Mouse (Mus musculus) heart, embryonic 10.5 days (tissue): ENCODE measurements around the gene Tex47. TPM values are rescaled to one million over a fixed set of nuclear protein-coding genes. Genes with fewer than 3 reads are reported as not detected.

ENCODE experiments used
- DNase-seq: peaks from one replicate; pipeline ENCODE4 v3.0.0-alpha.2; 2017; ENCODE audit warnings: low spot score
- H3K27ac ChIP-seq: fragments of 300-500 bp; sonication (generic); 2 replicates; pipeline ENCODE4 v1.5.1; 2016; ENCODE audit warnings: mild to moderate bottlenecking
- H3K27me3 ChIP-seq: fragments of 300-500 bp; sonication (generic); 2 replicates; pipeline ENCODE4 v1.6.1; 2016; ENCODE audit warnings: mild to moderate bottlenecking; ENCODE audit not compliant: poor library complexity, insufficient read depth, severe bottlenecking
- H3K36me3 ChIP-seq: fragments of 300-500 bp; sonication (generic); 2 replicates; pipeline ENCODE4 v1.6.1; 2016; ENCODE audit warnings: mild to moderate bottlenecking, moderate library complexity
- H3K4me1 ChIP-seq: fragments of 300-500 bp; sonication (generic); 2 replicates; pipeline ENCODE4 v1.6.1; 2016; ENCODE audit warnings: mild to moderate bottlenecking
- H3K4me3 ChIP-seq: fragments of 300-500 bp; sonication (generic); 2 replicates; pipeline ENCODE4 v1.5.1; 2016; ENCODE audit warnings: mild to moderate bottlenecking, moderate library complexity
- H3K9me3 ChIP-seq: fragments of 300-500 bp; sonication (generic); 2 replicates; pipeline ENCODE4 v1.6.1; 2016; ENCODE audit warnings: mild to moderate bottlenecking, moderate library complexity
- WGBS: fragments of 180-500 bp; shearing (Covaris S2); methylation state at CpG from one replicate; pipeline ENCODE4 v1.1.7; 2016; 5-methylcytosine and 5-hydroxymethylcytosine counted together
- polyA plus RNA-seq: library from polyadenylated mRNA; unstranded; fragments of >200 nt; fragmentation: Nextera tagmentation; extraction: Ambion mirVana; gene quantifications from 2 replicates; pipeline ENCODE4 v1.2.1, GENCODE M21; 2016

Tex47 gene
- 0.07 and 0.23 TPM in 2 replicates for polyA plus RNA-seq

DNA sequence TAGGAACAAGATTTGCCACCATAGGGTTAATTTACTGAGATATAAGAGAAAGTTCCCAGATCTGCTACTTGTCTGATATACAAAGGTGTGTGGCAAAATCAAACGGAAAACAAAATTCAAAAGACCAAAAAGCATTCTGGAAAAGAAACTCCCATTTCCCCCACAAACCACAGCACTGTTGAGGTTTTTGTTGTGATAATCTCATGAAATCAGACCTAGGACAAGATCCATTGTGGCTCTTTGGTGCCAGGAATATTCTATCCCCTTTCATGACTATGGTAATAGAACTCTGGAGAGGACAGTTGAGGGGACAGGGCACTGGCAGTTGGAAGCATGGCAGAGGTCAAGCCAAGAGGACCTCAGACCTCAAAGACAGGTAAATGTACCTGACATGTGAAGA is at the start of gene Tex47:
Gene Tex47 (plus strand): TSS at position 301 of the 400 bp plus-strand sequence.
- Histone ChIP-seq H3K36me3 (no peaks in the 10 kb centered on the region), H3K27ac (no peak within 1 kb of the TSS), H3K9me3 (no peaks in the 10 kb centered on the region), H3K27me3 (no peaks in the 10 kb centered on the region), H3K4me3 (no peak within 1 kb of the TSS), H3K4me1 (no peaks in the 10 kb centered on the region)
- DNase-seq, result no peak
- 80% methylated on average over 1 of the region's 1 CpGs for WGBS

DNA sequence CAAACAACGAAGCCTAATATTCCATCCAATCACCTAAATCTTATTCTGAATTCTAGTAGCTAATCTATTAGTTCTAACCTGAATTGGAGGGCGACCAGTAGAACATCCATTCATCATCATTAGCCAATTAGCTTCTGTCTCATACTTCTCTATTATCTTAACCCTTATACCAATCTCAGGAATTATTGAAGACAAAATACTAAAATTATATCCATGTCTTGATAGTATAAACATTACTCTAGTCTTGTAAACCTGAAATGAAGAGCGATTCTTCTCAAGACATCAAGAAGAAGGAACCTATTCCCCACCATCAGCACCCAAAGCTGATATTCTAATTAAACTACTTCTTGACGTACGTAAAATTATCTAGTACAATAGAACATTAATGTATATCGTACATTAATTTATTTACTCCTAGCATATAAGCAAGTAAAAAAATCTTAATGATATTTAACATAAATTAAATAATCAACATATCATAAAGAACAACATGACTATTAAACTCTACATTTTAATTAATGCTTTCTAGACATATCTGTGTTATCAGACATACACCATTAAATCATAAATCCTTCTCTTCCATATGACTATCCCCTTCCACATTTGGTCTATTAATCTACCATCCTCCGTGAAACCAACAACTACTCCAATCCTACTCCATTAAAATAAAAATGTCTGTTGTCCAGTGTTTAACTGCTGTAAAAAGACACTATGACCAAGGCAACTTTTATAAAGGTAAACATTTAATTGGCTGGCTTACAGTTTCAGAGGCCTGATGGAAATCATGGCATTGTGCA is 27.1 kb upstream of the Tex47 start:
- Histone ChIP-seq H3K9me3 (no peaks in the 10 kb centered on the region), H3K27me3 (no peaks in the 10 kb centered on the region), H3K4me1 (no peaks in the 10 kb centered on the region), H3K36me3 (no peaks in the 10 kb centered on the region), H3K4me3 (no peak overlapping the region), H3K27ac (no peak overlapping the region)
- no peak for DNase-seq
- 85% methylated on average over 7 of the region's 7 CpGs for WGBS

DNA sequence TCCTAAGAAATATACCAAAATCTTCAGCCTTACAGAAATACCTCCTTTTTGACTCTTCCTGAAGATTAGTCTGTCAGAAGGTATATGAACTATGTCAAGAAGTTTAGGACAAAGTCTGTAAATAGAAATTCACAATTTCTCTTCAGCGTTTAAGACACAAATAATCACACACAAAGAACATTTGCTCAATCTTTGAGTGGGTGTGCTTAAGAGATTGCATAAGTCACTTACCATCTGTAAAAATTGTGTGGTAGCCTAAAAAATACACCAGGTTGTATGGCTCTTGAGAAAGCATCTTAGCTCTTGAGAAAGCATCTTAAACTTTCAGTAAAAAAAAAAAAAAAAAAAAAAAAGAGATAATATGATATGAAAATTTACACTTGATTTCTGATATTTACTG is 19.6 kb upstream of the Tex47 start:
- H3K4me3 ChIP-seq, result no peak overlapping the region
- WGBS, result 81% methylated on average over 1 of the region's 1 CpGs
- H3K36me3 ChIP-seq, result no peaks in the 10 kb centered on the region
- no peak overlapping the region for H3K27ac ChIP-seq
- H3K4me1 ChIP-seq, result no peaks in the 10 kb centered on the region
- no peaks in the 10 kb centered on the region for H3K9me3 ChIP-seq
- H3K27me3 ChIP-seq, result no peaks in the 10 kb centered on the region
- no peak for DNase-seq

DNA sequence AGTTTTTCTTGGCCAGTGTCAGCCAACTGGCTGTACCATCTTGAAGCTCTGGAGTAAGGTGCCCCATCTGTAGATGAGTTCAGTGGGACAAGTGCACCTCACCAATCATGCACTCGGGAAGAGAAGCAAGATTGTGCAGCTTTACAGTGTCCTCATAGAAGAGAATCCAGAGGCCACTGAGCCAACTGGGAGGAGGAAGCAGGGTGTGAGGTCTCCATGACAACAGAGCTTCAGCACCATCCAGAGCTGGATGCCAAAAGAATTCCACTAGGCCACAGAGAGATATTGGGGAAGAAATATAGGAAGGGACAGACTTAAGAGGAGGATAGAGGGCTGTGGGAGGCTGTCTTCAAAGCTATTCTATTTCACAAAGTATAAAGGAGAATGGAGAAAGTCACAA is 950 bp upstream of the Tex47 start:
- H3K4me1 ChIP-seq, result no peaks in the 10 kb centered on the region
- H3K27me3 ChIP-seq, result no peaks in the 10 kb centered on the region
- no peaks in the 10 kb centered on the region for H3K36me3 ChIP-seq
- no peak for DNase-seq
- H3K4me3 ChIP-seq, result no peak overlapping the region
- H3K9me3 ChIP-seq, result no peaks in the 10 kb centered on the region
- WGBS, result 71% methylated on average over 1 of the region's 1 CpGs
- H3K27ac ChIP-seq, result no peak overlapping the region

DNA sequence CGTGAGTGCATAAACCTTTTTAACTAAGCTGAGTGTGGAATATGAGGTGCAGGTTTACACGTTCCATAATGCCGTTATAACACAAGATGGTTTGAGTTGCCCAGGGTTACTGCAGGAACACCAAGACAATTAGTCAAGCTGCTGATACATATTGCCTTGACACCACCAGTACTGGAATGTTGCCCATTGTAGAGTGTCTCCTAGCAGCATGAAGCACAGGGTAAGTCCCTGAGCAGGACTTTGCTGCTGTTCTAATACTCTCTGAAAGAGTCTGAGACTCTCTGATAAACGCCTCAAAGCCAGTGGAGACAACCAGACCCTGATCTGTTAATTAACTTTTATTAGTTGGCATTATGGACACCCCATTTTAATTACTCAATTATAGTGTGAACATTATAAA is 21.7 kb downstream of the Tex47 start:
- DNase-seq, result no peak
- H3K27ac ChIP-seq, result no peak overlapping the region
- no peaks in the 10 kb centered on the region for H3K9me3 ChIP-seq
- H3K4me3 ChIP-seq, result no peak overlapping the region
- no peaks in the 10 kb centered on the region for H3K36me3 ChIP-seq
- WGBS, result 86% methylated on average over 4 of the region's 4 CpGs
- no peaks in the 10 kb centered on the region for H3K27me3 ChIP-seq
- no peaks in the 10 kb centered on the region for H3K4me1 ChIP-seq

DNA sequence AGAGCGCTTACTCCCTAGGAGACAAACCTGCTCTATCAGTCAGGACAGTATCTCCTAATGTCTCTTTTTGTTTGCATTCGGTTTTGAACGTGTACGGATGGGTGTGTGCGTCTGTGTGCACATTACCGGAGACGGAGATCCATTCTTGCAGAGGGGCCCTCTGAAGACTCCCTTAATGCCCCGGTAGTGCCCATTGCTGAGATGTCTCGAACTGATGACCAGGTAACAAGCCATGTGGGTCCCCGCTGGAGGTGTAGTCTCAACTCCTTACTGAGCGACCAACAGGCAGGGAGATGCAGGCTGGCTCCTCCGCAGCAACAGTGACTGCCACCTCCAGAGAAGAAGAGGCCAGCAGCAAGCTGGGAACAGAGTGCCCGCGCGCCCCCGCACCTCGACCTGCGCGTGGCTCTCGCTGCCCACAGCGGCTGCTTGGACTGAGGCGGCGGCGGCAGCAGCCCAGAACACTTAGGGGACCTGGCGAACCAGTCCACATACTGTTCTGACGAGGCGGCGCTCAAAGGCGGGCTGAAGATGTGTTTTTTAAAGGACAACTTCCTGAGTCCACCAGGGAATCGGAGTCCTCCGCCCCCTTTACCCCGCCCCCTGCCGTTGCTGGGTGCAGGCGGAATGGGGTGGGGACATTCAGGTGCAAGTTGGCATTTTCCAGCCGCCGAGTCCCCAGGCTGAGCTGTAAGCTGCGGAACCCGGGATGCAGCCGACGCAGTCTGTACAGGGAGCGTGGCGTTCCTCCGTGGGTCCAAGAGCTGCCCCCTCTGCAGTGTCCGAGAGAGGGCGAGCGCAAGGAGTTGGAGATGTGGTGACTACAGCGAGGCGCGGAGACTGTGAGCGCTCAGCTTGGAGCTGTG is 40.5 kb downstream of the Tex47 start, which contains the start of gene Zfp804b:
Gene Zfp804b (minus strand): TSS at position 612 of the 866 bp plus-strand sequence.
- DNase-seq, result peak; percentile 78
- Histone ChIP-seq H3K9me3 (no peaks in the 10 kb centered on the region), H3K36me3 (no peaks in the 10 kb centered on the region), H3K4me1 (no peaks in the 10 kb centered on the region), H3K27ac (peak within 1 kb of the TSS; percentile 67), H3K4me3 (peak within 1 kb of the TSS; percentile 73), H3K27me3 (no peaks in the 10 kb centered on the region)
- WGBS, result under 1% methylated on average over 50 of the region's 50 CpGs

DNA sequence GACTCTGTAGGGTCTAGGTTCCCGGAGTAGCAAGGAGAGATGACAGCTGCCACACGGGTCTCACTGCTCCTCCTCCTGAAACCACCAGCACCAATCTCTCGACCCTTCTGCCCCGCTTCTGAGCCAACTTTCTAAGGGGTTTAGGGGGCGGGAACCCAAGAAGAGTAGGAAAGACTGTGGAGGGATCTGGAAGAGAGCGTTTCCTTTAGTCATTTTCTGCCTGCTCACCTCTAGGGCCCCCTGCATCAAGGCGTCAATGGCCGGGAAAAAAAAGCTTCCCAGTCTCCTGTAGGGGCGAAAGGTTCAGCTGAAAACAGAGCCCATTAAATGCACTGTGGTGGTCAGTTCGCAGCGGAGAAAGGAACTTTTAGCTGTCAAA is 41.1 kb downstream of the Tex47 start:
- Histone ChIP-seq H3K36me3 (no peaks in the 10 kb centered on the region), H3K27me3 (no peaks in the 10 kb centered on the region), H3K9me3 (no peaks in the 10 kb centered on the region), H3K4me1 (no peaks in the 10 kb centered on the region), H3K4me3 (peak overlapping the region; percentile 73), H3K27ac (0 out of 2 replicates have a peak overlapping the region, but pooled peaks have one; percentile 67)
- no peak for DNase-seq
- under 1% methylated on average over 11 of the region's 11 CpGs for WGBS

Other genes with a start within 250 kb of the Tex47 start
- gene Zfp804b, start 40.6 kb downstream of the Tex47 start, polyA plus RNA-seq, result 0.15 and 0.21 TPM in 2 replicates